Mouse (Mus musculus) retina, adult 2 months (tissue): Measurements from ENCODE around the gene Ppme1.

ENCODE experiments used
- DNase-seq: peaks from one replicate; pipeline ENCODE4 v3.0.0-alpha.2; 2012; ENCODE audit warnings: low read depth, low spot score

Gene Ppme1

DNA sequence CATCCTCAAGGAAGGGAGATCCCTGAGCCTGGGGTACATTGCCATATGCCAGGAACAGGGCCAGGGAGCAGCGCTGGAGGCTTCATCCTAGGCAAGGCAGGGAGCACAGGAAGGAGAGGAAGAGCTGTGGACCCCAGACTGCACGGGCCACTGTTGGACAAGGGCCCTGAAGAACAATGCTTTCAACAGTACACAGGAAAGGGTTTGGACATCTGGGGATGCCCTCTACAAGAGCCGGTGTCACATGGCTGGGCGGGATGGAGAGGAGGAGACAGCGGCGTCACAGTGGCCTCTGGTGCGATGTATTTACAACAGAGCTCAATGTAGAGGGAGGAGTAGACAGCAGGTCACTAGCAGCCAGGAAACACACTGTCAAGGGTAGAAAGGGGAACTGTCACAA is 44.6 kb downstream of the Ppme1 start:
- no peak for DNase-seq

GRCm38 (mm10) chr7:100325482-100325881 is 46.6 kb downstream of the Ppme1 start:
- DNase-seq = no peak

- DNase-seq = no peak
Measured at GRCm38 (mm10) chr7:100323721-100324120, 48.4 kb downstream of the Ppme1 start.

DNA sequence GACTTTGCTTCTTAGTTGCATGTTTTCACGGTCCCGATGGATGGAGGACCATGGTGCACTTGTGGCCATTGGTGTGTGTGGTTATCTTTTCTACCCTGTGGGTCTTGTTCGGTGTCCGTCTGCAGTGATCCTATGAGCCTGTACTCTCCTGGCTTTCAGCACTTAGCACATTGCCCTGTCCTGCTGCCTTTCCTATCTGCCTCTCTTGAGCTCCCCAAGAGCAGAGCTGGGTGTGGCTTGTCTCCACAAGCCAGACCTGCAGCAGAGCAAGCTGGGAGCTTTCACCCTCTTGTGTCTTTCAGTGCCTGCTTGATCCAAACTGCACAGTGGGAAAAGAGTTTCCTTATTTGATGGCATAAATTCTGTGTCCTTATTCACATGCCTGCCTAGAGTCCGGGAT is 54.6 kb downstream of the Ppme1 start:
- DNase-seq = no peak

DNA sequence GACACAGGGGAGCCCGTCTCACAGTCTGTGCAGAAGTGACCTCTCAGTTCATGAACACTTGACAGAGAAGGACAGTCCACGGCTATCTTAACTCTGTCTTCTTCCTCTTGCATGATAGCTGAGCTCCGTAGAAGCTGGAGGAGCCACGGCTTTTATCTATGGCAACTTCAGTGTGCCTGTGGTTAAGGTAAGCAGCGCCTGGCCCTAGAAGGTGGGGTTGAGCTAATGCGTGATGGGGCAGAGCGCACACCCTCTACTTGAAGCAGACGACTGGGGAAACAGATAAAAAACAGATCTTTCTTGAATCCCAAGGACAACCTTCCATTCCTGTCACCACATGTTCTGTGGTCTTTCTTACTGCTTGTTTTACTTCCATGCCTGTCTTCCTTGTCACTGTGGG is 55.2 kb downstream of the Ppme1 start:
- DNase-seq = no peak

DNA sequence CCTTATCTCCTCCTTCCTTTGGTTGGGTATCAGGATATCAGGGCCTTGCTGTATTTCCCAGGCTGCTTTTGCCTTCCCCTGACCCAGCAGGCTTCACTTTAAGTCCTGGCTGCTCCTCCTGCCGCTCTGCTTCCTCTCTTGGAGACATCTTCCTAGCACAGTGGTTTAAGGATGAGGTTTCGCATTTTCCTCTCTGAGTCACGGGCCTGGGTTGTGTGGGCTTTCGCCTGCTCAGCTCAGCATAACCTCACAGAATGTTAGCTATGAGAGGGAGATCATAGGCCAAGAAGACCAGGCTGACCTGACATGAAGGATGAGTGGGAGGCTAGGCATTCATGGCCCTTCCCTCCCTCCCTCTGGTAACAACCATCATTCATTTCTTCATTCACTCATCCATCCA is 59.4 kb downstream of the Ppme1 start:
- DNase-seq = no peak

DNA sequence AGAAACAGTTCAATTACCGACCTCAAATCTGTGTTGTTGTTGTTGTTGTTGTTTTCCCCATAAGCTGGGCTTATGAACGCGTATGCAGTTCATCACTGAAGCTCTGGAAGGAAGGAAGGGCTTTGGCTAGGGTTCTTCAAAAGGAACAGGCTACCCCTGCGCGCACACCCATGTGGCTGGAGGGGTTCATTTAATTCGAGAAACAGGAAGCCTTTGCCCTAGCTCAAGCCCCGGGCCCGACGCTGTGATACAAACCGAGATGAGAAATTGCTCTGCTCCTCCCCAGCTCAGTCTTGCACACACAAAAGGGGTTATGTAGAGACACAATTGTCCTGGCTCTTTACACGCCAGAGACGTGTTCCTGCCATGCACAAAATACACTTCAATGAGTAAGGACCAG is 61.8 kb downstream of the Ppme1 start:
- no peak for DNase-seq

- no peak for DNase-seq
Measured at GRCm38 (mm10) chr7:100309679-100310078, 62.4 kb downstream of the Ppme1 start.

GRCm38 (mm10) chr7:100309216-100309615 is 62.9 kb downstream of the Ppme1 start:
- no peak for DNase-seq

DNA sequence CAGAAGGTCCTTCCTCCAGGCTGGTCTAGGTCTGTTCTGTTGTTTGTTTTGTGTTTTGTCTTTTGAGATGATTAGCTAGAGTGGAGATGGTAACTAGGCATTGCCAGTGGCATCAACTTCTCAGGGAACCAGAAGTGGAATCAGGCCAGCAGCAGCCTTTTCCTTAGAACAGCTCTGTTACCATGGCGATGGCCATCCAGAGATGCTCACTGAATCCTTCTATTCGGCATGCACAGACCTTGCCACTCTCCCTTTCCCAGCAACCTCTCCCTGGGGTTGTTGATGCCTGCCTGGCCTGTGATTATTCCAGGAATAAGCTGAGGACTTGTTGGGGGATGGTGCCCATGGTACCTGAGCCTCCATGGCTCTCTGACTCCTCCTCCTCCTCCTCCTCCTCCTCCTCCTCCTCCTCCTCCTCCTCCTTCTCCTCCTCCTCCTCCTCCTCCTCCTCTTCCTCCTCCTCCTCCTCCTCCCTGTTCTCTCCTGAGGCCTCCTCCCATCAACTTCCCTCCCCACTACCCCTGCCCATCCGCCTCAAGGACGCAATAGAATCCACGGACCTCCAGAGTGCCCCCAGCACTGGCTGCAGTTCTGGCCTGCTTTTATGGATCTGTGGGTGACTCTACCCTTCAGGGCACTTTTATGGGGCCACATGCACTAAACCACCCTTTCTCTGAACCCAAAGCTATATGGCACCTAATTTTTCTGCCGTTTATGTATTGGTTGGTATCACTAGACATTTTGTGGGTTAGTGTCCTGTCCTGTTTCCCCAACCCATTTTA is 64.0 kb downstream of the Ppme1 start:
- DNase-seq = no peak

DNA sequence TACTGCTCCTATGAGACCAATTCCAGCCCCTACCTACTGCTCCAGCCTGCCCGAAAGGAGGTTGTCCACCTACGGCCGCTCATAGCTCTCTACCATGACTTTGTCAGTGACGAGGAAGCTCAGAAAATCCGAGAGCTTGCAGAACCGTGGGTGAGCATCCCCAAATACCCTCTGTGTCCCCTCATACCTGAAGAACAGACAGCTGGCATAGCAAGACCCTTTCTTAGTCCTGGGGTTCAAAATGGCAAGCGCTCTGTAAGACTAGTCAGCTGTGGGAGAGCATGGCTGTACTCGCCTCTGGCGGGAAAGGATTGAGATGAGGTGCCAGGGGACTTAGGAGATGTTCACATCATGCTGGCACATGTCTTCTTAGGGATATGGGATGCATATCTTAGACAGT is 66.2 kb downstream of the Ppme1 start:
- no peak for DNase-seq

GRCm38 (mm10) chr7:100302316-100302715 is 69.8 kb downstream of the Ppme1 start:
- DNase-seq = no peak

- DNase-seq = no peak
Measured at GRCm38 (mm10) chr7:100301390-100301789, 70.7 kb downstream of the Ppme1 start.

- no peak for DNase-seq
Measured at GRCm38 (mm10) chr7:100298861-100299510, 73.1 kb downstream of the Ppme1 start.

- DNase-seq = no peak
Measured at GRCm38 (mm10) chr7:100296699-100297098, 75.4 kb downstream of the Ppme1 start.

GRCm38 (mm10) chr7:100295745-100296144 is 76.4 kb downstream of the Ppme1 start:
- no peak for DNase-seq

- DNase-seq = no peak
Measured at GRCm38 (mm10) chr7:100293546-100293945, 78.6 kb downstream of the Ppme1 start.

- no peak for DNase-seq
Measured at GRCm38 (mm10) chr7:100288622-100289021, 83.5 kb downstream of the Ppme1 start.

- no peak for DNase-seq
Measured at GRCm38 (mm10) chr7:100287748-100288578, 84.1 kb downstream of the Ppme1 start.

DNA sequence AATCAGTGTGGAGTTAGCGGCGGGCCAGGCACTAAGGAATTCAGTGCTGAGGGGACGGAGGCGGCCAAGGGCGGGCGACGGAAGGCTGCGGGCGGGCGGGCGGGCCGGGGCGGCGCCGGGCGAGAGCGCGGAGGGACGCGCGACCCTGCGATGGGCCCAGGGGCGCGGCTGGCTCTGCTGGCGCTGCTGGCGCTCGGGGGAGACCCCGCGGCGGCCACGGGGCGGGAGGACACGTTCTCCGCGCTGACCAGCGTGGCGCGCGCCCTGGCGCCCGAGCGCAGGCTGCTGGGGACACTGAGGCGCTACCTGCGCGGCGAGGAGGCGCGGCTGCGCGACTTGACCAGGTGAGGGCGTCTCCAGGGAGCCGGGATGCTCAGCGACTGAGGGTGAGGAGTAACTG is 86.7 kb downstream of the Ppme1 start, which contains the start of gene P4ha3:
Gene P4ha3, plus strand, starts transcription at position 138 of the 400 bp plus-strand sequence.
- no peak for DNase-seq

- DNase-seq = no peak
Measured at GRCm38 (mm10) chr7:100283298-100283697, 88.8 kb downstream of the Ppme1 start.

- DNase-seq = no peak
Measured at GRCm38 (mm10) chr7:100281596-100281995, 90.5 kb downstream of the Ppme1 start.
